Mouse (Mus musculus) erythroblast, embryonic 14.5 days (primary cell): ENCODE results near the gene Rad17.

ENCODE experiments used
- GATA1 ChIP-seq: IDR thresholded peaks from 2 replicates; pipeline ENCODE4 v1.6.1; 2012; ENCODE audit warnings: low read length, inconsistent platforms, mixed read lengths
- TAL1 ChIP-seq: IDR thresholded peaks from 3 replicates; pipeline ENCODE4 v1.6.1; 2012; ENCODE audit warnings: low read length, inconsistent platforms, mixed read lengths

GRCm38 (mm10) chr13:100582144-100582543, 68.7 kb downstream of the Rad17 start:
- TF ChIP-seq TAL1 (no peak), GATA1 (no peak)
